Mouse (Mus musculus): ENCODE measurements around the gene Kptn. TPM values are rescaled to one million over a fixed set of nuclear protein-coding genes. Genes with fewer than 3 reads are reported as not detected.
A peak's percentile ranks its signal among the peaks of the same experiment; 100 is the strongest.

Gene Kptn
- polyA plus RNA-seq, 1 experiment from 2014 or later = 19.7 TPM

DNA sequence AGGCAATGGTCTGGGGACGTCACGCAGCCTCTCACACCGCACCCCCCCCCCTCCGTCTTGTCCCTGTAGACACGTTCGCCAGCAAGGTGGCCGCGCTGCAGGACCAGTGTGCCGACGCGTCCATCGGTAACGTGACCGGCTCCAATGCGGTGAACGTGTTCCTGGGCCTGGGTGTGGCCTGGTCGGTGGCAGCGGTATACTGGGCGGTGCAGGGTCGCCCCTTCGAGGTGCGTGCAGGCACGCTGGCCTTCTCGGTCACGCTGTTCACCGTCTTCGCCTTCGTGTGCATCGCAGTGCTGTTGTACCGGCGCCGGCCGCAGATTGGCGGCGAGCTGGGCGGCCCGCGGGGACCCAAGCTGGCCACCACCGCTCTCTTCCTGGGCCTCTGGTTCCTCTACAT, 39.0 kb downstream of the Kptn start:
- WGBS = 6% methylated on average over 39 of the region's 39 CpGs
- Histone ChIP-seq H3K9me3 (ENCODE audit: control insufficient read depth, low read length) (no peaks in the 10 kb centered on the region), H3K4me2 (ENCODE audit: low read depth, low read length, severe bottlenecking) (peak overlapping the region; percentile 26; the same call in 1 of the 2 replicates), H3K27ac (ENCODE audit: low read depth, low read length) (no peak overlapping the region), H3K36me3 (ENCODE audit: control insufficient read depth, insufficient read depth, low read length) (no peaks in the 10 kb centered on the region), H3K4me1 (replicated peaks; ENCODE audit: control insufficient read depth, insufficient read depth, low read length) (no peaks in the 10 kb centered on the region), H3K4me3 (ENCODE audit: low read depth, low read length) (0 out of 2 replicates have a peak overlapping the region, but pooled peaks have one; percentile 11), H3K27me3 (ENCODE audit: control insufficient read depth, insufficient read depth, low read length) (peaks cover 14% of the 10 kb centered on the region), H3K9ac (ENCODE audit: low read length) (peak overlapping the region; percentile 20)
- no peak for DNase-seq (ENCODE audit: low spot score)
- ATAC-seq (replicated peaks; ENCODE audit: low FRiP score) = no peak

DNA sequence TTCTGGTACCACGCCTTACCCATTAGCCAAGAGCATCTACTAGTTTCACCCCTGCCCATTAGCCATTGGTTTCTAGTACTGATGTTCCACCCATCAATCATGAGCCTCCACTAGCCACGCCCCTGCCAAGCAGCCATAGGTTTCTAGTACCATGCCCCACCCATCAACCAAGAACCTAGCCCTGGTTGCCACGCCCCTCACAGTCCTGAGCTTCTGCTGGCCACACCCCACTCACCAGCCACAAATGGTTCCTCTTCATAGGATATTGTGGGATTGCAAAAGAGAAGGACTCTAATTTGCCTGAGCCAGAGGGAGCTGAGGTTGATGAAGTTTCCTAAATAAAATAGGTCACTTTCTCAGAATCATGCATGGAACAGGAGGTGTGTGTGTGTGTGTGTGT, 41.0 kb downstream of the Kptn start:
- no peaks in the 10 kb centered on the region for H3K4me1 ChIP-seq (replicated peaks; ENCODE audit: control insufficient read depth, insufficient read depth, low read length)
- DNase-seq (ENCODE audit: low spot score) (no peak), ATAC-seq (replicated peaks; ENCODE audit: low FRiP score) (no peak)
- no peak overlapping the region for H3K4me2 ChIP-seq (ENCODE audit: low read depth, low read length, severe bottlenecking)
- H3K27ac ChIP-seq (ENCODE audit: low read depth, low read length) = no peak overlapping the region
- WGBS = 70% methylated on average over 3 of the region's 3 CpGs
- H3K27me3 ChIP-seq (ENCODE audit: control insufficient read depth, insufficient read depth, low read length) = peaks cover 14% of the 10 kb centered on the region
- no peak overlapping the region for H3K4me3 ChIP-seq (ENCODE audit: low read depth, low read length)
- no peaks in the 10 kb centered on the region for H3K36me3 ChIP-seq (ENCODE audit: control insufficient read depth, insufficient read depth, low read length)
- H3K9me3 ChIP-seq (ENCODE audit: control insufficient read depth, low read length) = no peaks in the 10 kb centered on the region
- no peak overlapping the region for H3K9ac ChIP-seq (ENCODE audit: low read length)

- no peak overlapping the region for H3K27ac ChIP-seq (ENCODE audit: low read depth, low read length)
- WGBS = 91% methylated on average over 9 of the region's 9 CpGs
- H3K4me1 ChIP-seq (replicated peaks; ENCODE audit: control insufficient read depth, insufficient read depth, low read length) = no peaks in the 10 kb centered on the region
- H3K9me3 ChIP-seq (ENCODE audit: control insufficient read depth, low read length) = no peaks in the 10 kb centered on the region
- no peak overlapping the region for H3K4me2 ChIP-seq (ENCODE audit: low read depth, low read length, severe bottlenecking)
- no peak overlapping the region for H3K9ac ChIP-seq (ENCODE audit: low read length)
- no peak overlapping the region for H3K4me3 ChIP-seq (ENCODE audit: low read depth, low read length)
- peaks cover 14% of the 10 kb centered on the region for H3K27me3 ChIP-seq (ENCODE audit: control insufficient read depth, insufficient read depth, low read length)
- H3K36me3 ChIP-seq (ENCODE audit: control insufficient read depth, insufficient read depth, low read length) = no peaks in the 10 kb centered on the region
- DNase-seq (ENCODE audit: low spot score) (no peak), ATAC-seq (replicated peaks; ENCODE audit: low FRiP score) (no peak)
These were observed 41.6 kb downstream of the Kptn start for GRCm38 (mm10) chr7:16161302-16161701.

- ATAC-seq (replicated peaks; ENCODE audit: low FRiP score) = no peak
- Histone ChIP-seq H3K4me3 (ENCODE audit: low read depth, low read length) (no peak overlapping the region), H3K27me3 (ENCODE audit: control insufficient read depth, insufficient read depth, low read length) (peaks cover 14% of the 10 kb centered on the region)
These were observed 42.3 kb downstream of the Kptn start for GRCm38 (mm10) chr7:16162036-16162435.

GRCm38 (mm10) chr7:16172141-16172581, 52.5 kb downstream of the Kptn start:
- Histone ChIP-seq H3K9ac (ENCODE audit: low read length) (no peak overlapping the region; the same call in 1 of the 2 replicates), H3K4me3 (ENCODE audit: low read depth, low read length) (no peak overlapping the region), H3K4me1 (replicated peaks; ENCODE audit: control insufficient read depth, insufficient read depth, low read length) (peaks cover 13% of the 10 kb centered on the region; the same call in 1 of the 2 replicates), H3K4me2 (ENCODE audit: low read depth, low read length, severe bottlenecking) (no peak overlapping the region), H3K9me3 (ENCODE audit: control insufficient read depth, low read length) (no peaks in the 10 kb centered on the region), H3K27ac (ENCODE audit: low read depth, low read length) (no peak overlapping the region), H3K36me3 (ENCODE audit: control insufficient read depth, insufficient read depth, low read length) (no peaks in the 10 kb centered on the region), H3K27me3 (ENCODE audit: control insufficient read depth, insufficient read depth, low read length) (no peaks in the 10 kb centered on the region)
- WGBS = 0% methylated on average over 1 of the region's 1 CpGs
- no peak for DNase-seq (ENCODE audit: low spot score)
- ATAC-seq (replicated peaks; ENCODE audit: low FRiP score) = 0 out of 2 replicates have a peak, but pooled peaks have one; percentile 18

More at GRCm38 (mm10) chr7:16162036-16162435, 42.3 kb downstream of the Kptn start:
- H3K4me2 ChIP-seq (ENCODE audit: low read depth, low read length, severe bottlenecking) = no peak overlapping the region
- no peaks in the 10 kb centered on the region for H3K9me3 ChIP-seq (ENCODE audit: control insufficient read depth, low read length)
- WGBS = 82% methylated on average over 7 of the region's 7 CpGs
- H3K36me3 ChIP-seq (ENCODE audit: control insufficient read depth, insufficient read depth, low read length) = no peaks in the 10 kb centered on the region
- H3K4me1 ChIP-seq (replicated peaks; ENCODE audit: control insufficient read depth, insufficient read depth, low read length) = no peaks in the 10 kb centered on the region
- no peak for DNase-seq (ENCODE audit: low spot score)
- H3K27ac ChIP-seq (ENCODE audit: low read depth, low read length) = no peak overlapping the region
- no peak overlapping the region for H3K9ac ChIP-seq (ENCODE audit: low read length)

GRCm38 (mm10) chr7:16172586-16173140, 53.0 kb downstream of the Kptn start:
- no peak overlapping the region; the same call in 1 of the 2 replicates for H3K9ac ChIP-seq (ENCODE audit: low read length)
- ATAC-seq (replicated peaks; ENCODE audit: low FRiP score) (no peak), DNase-seq (ENCODE audit: low spot score) (no peak)
- 62% methylated on average over 1 of the region's 1 CpGs for WGBS
- H3K4me1 ChIP-seq (replicated peaks; ENCODE audit: control insufficient read depth, insufficient read depth, low read length) = peaks cover 13% of the 10 kb centered on the region; the same call in 1 of the 2 replicates
- no peaks in the 10 kb centered on the region for H3K9me3 ChIP-seq (ENCODE audit: control insufficient read depth, low read length)
- H3K36me3 ChIP-seq (ENCODE audit: control insufficient read depth, insufficient read depth, low read length) = no peaks in the 10 kb centered on the region
- no peak overlapping the region for H3K4me2 ChIP-seq (ENCODE audit: low read depth, low read length, severe bottlenecking)
- no peak overlapping the region for H3K4me3 ChIP-seq (ENCODE audit: low read depth, low read length)
- H3K27ac ChIP-seq (ENCODE audit: low read depth, low read length) = peak overlapping the region; percentile 53
- no peaks in the 10 kb centered on the region for H3K27me3 ChIP-seq (ENCODE audit: control insufficient read depth, insufficient read depth, low read length)

GRCm38 (mm10) chr7:16173146-16173545, 53.5 kb downstream of the Kptn start:
- Histone ChIP-seq H3K9ac (ENCODE audit: low read length) (no peak overlapping the region), H3K4me1 (replicated peaks; ENCODE audit: control insufficient read depth, insufficient read depth, low read length) (peaks cover 13% of the 10 kb centered on the region; the same call in 1 of the 2 replicates), H3K36me3 (ENCODE audit: control insufficient read depth, insufficient read depth, low read length) (no peaks in the 10 kb centered on the region), H3K27ac (ENCODE audit: low read depth, low read length) (peak overlapping the region; percentile 53; the same call in 1 of the 2 replicates), H3K27me3 (ENCODE audit: control insufficient read depth, insufficient read depth, low read length) (no peaks in the 10 kb centered on the region), H3K4me2 (ENCODE audit: low read depth, low read length, severe bottlenecking) (0 out of 2 replicates have a peak overlapping the region, but pooled peaks have one; percentile 5), H3K4me3 (ENCODE audit: low read depth, low read length) (no peak overlapping the region), H3K9me3 (ENCODE audit: control insufficient read depth, low read length) (no peaks in the 10 kb centered on the region)
- WGBS = 55% methylated on average over 5 of the region's 5 CpGs
- ATAC-seq (replicated peaks; ENCODE audit: low FRiP score) (no peak), DNase-seq (ENCODE audit: low spot score) (no peak)

- Histone ChIP-seq H3K27ac (ENCODE audit: low read depth, low read length) (peak within 1 kb of the TSS; percentile 71), H3K27me3 (ENCODE audit: control insufficient read depth, insufficient read depth, low read length) (no peaks in the 10 kb centered on the region), H3K36me3 (ENCODE audit: control insufficient read depth, insufficient read depth, low read length) (peaks cover 7% of the 10 kb centered on the region; the same call in 1 of the 2 replicates), H3K4me1 (replicated peaks; ENCODE audit: control insufficient read depth, insufficient read depth, low read length) (peaks cover 13% of the 10 kb centered on the region; the same call in 1 of the 2 replicates), H3K4me2 (ENCODE audit: low read depth, low read length, severe bottlenecking) (peak within 1 kb of the TSS; percentile 79), H3K9ac (ENCODE audit: low read length) (peak within 1 kb of the TSS; percentile 79), H3K4me3 (ENCODE audit: low read depth, low read length) (peak within 1 kb of the TSS; percentile 70), H3K9me3 (ENCODE audit: control insufficient read depth, low read length) (no peaks in the 10 kb centered on the region)
- peak; percentile 84 for DNase-seq (ENCODE audit: low spot score)
- ATAC-seq (replicated peaks; ENCODE audit: low FRiP score) = peak; percentile 91
- WGBS = under 1% methylated on average over 38 of the region's 42 CpGs
These were observed 55.2 kb downstream of the Kptn start, which contains the start of gene Meis3 for GRCm38 (mm10) chr7:16174597-16175541. Gene Meis3 (plus strand): TSS chr7:16175090.
